Mouse (Mus musculus) heart, embryonic 12.5 days (tissue): ENCODE measurements around the gene Ahnak. TPM values are rescaled to one million over a fixed set of nuclear protein-coding genes. Genes with fewer than 3 reads are reported as not detected.
A peak's percentile ranks its signal among the peaks of the same experiment; 100 is the strongest.

ENCODE experiments used
- ATAC-seq: fragments of 200-750 bp; cut with Nextera tagmentation; 2 replicates; pipeline ENCODE4 v1.8.0; 2017; ENCODE audit warnings: moderate TSS enrichment, moderate library complexity; ENCODE audit not compliant: insufficient number of reproducible peaks, low FRiP score
- H3K27ac ChIP-seq: fragments of 300-500 bp; sonication (generic); 2 replicates; pipeline ENCODE4 v1.5.1; 2016; ENCODE audit warnings: mild to moderate bottlenecking, moderate library complexity; ENCODE audit not compliant: poor library complexity, severe bottlenecking
- H3K27me3 ChIP-seq: fragments of 300-500 bp; sonication (generic); replicated peaks from 2 replicates; pipeline ENCODE4 v1.6.1; 2016; ENCODE audit warnings: mild to moderate bottlenecking, moderate library complexity
- H3K36me3 ChIP-seq: fragments of 300-500 bp; sonication (generic); 2 replicates; pipeline ENCODE4 v1.6.1; 2016; ENCODE audit warnings: mild to moderate bottlenecking, moderate library complexity
- H3K4me1 ChIP-seq: fragments of 300-500 bp; sonication (generic); replicated peaks from 2 replicates; pipeline ENCODE4 v1.6.1; 2016; ENCODE audit warnings: mild to moderate bottlenecking
- H3K4me2 ChIP-seq: fragments of 300-500 bp; sonication (generic); 2 replicates; pipeline ENCODE4 v1.6.1; 2016; ENCODE audit warnings: mild to moderate bottlenecking, moderate library complexity
- H3K4me3 ChIP-seq: fragments of 300-500 bp; sonication (generic); 2 replicates; pipeline ENCODE4 v1.5.1; 2016; ENCODE audit warnings: mild to moderate bottlenecking
- H3K9ac ChIP-seq: fragments of 300-500 bp; sonication (generic); 2 replicates; pipeline ENCODE4 v1.6.1; 2016; ENCODE audit warnings: mild to moderate bottlenecking, moderate library complexity
- H3K9me3 ChIP-seq: fragments of 300-500 bp; sonication (generic); replicated peaks from 2 replicates; pipeline ENCODE4 v1.6.1; 2016; ENCODE audit warnings: mild to moderate bottlenecking, moderate library complexity
- WGBS: fragments of 180-500 bp; shearing (Covaris S2); methylation state at CpG from one replicate; pipeline ENCODE4 v1.1.7; 2016; 5-methylcytosine and 5-hydroxymethylcytosine counted together
- polyA plus RNA-seq: library from polyadenylated mRNA; unstranded; fragments of >200 nt; fragmentation: Nextera tagmentation; extraction: Ambion mirVana; gene quantifications from 2 replicates; pipeline ENCODE4 v1.2.1, GENCODE M21; 2016

Gene Ahnak
- polyA plus RNA-seq, 1 experiment from 2014 or later, result 27.1 TPM

GRCm38 (mm10) chr19:9071456-9072156 lies 82.5 kb downstream of the Ahnak start:
- peak overlapping the region; percentile 15; the same call in 1 of the 2 replicates for H3K4me2 ChIP-seq
- H3K9me3 ChIP-seq, result no peaks in the 10 kb centered on the region
- ATAC-seq, result peak; percentile 72
- H3K27me3 ChIP-seq, result no peaks in the 10 kb centered on the region
- no peaks in the 10 kb centered on the region for H3K36me3 ChIP-seq
- WGBS, result 40% methylated on average over 7 of the region's 7 CpGs
- H3K4me1 ChIP-seq, result peaks cover 40% of the 10 kb centered on the region
- peak overlapping the region; percentile 78 for H3K27ac ChIP-seq
- H3K9ac ChIP-seq, result no peak overlapping the region
- H3K4me3 ChIP-seq, result no peak overlapping the region

- no peak for ATAC-seq
- 32% methylated on average over 2 of the region's 2 CpGs for WGBS
- no peaks in the 10 kb centered on the region for H3K9me3 ChIP-seq
- H3K27ac ChIP-seq, result peak overlapping the region; percentile 78
- H3K4me3 ChIP-seq, result no peak overlapping the region
- no peak overlapping the region for H3K9ac ChIP-seq
- no peaks in the 10 kb centered on the region for H3K27me3 ChIP-seq
- H3K36me3 ChIP-seq, result no peaks in the 10 kb centered on the region
- H3K4me1 ChIP-seq, result peaks cover 40% of the 10 kb centered on the region
- H3K4me2 ChIP-seq, result no peak overlapping the region
Measured at GRCm38 (mm10) chr19:9072157-9072530, 83.1 kb downstream of the Ahnak start.

GRCm38 (mm10) chr19:9073776-9074411 lies 84.8 kb downstream of the Ahnak start:
- no peaks in the 10 kb centered on the region for H3K27me3 ChIP-seq
- peaks cover 40% of the 10 kb centered on the region for H3K4me1 ChIP-seq
- no peak overlapping the region for H3K4me2 ChIP-seq
- no peaks in the 10 kb centered on the region for H3K36me3 ChIP-seq
- H3K9ac ChIP-seq, result no peak overlapping the region; the same call in 1 of the 2 replicates
- 45% methylated on average over 12 of the region's 12 CpGs for WGBS
- ATAC-seq, result no peak
- H3K4me3 ChIP-seq, result no peak overlapping the region
- H3K27ac ChIP-seq, result no peak overlapping the region
- no peaks in the 10 kb centered on the region for H3K9me3 ChIP-seq

GRCm38 (mm10) chr19:9074424-9074823 lies 85.3 kb downstream of the Ahnak start:
- Histone ChIP-seq H3K27ac (peak overlapping the region; percentile 25; the same call in 1 of the 2 replicates), H3K9ac (no peak overlapping the region), H3K9me3 (no peaks in the 10 kb centered on the region), H3K4me1 (peaks cover 41% of the 10 kb centered on the region), H3K4me3 (no peak overlapping the region), H3K4me2 (no peak overlapping the region), H3K36me3 (no peaks in the 10 kb centered on the region), H3K27me3 (no peaks in the 10 kb centered on the region)
- 69% methylated on average over 4 of the region's 4 CpGs for WGBS
- ATAC-seq, result no peak

- no peak for ATAC-seq
- Histone ChIP-seq H3K9me3 (no peaks in the 10 kb centered on the region), H3K4me1 (peaks cover 37% of the 10 kb centered on the region), H3K4me2 (no peak overlapping the region), H3K36me3 (no peaks in the 10 kb centered on the region), H3K27me3 (no peaks in the 10 kb centered on the region), H3K9ac (no peak overlapping the region), H3K4me3 (no peak overlapping the region), H3K27ac (no peak overlapping the region)
- WGBS, result 71% methylated on average over 2 of the region's 2 CpGs
Measured at GRCm38 (mm10) chr19:9075558-9075957, 86.5 kb downstream of the Ahnak start.

- WGBS, result 89% methylated on average over 3 of the region's 3 CpGs
- H3K27me3 ChIP-seq, result no peaks in the 10 kb centered on the region
- H3K4me2 ChIP-seq, result no peak overlapping the region
- H3K9ac ChIP-seq, result no peak overlapping the region
- no peaks in the 10 kb centered on the region for H3K36me3 ChIP-seq
- no peaks in the 10 kb centered on the region for H3K9me3 ChIP-seq
- H3K4me1 ChIP-seq, result peaks cover 32% of the 10 kb centered on the region
- no peak for ATAC-seq
- no peak overlapping the region for H3K4me3 ChIP-seq
- no peak overlapping the region for H3K27ac ChIP-seq
Measured at GRCm38 (mm10) chr19:9076035-9076434, 87.0 kb downstream of the Ahnak start.

- Histone ChIP-seq H3K4me3 (no peak overlapping the region), H3K4me2 (no peak overlapping the region), H3K36me3 (no peaks in the 10 kb centered on the region), H3K4me1 (peaks cover 25% of the 10 kb centered on the region), H3K9me3 (no peaks in the 10 kb centered on the region), H3K27me3 (no peaks in the 10 kb centered on the region), H3K27ac (no peak overlapping the region), H3K9ac (no peak overlapping the region)
- WGBS, result 63% methylated on average over 4 of the region's 4 CpGs
- ATAC-seq, result no peak
Measured at GRCm38 (mm10) chr19:9076982-9077660, 88.0 kb downstream of the Ahnak start.

- H3K36me3 ChIP-seq, result no peaks in the 10 kb centered on the region
- ATAC-seq, result no peak
- H3K9me3 ChIP-seq, result no peaks in the 10 kb centered on the region
- H3K27me3 ChIP-seq, result no peaks in the 10 kb centered on the region
- H3K27ac ChIP-seq, result no peak overlapping the region
- no peak overlapping the region for H3K4me3 ChIP-seq
- H3K9ac ChIP-seq, result 0 out of 2 replicates have a peak overlapping the region, but pooled peaks have one; percentile 13
- peaks cover 24% of the 10 kb centered on the region for H3K4me1 ChIP-seq
- 19% methylated on average over 7 of the region's 7 CpGs for WGBS
- H3K4me2 ChIP-seq, result no peak overlapping the region
Measured at GRCm38 (mm10) chr19:9079916-9080315, 90.8 kb downstream of the Ahnak start.

GRCm38 (mm10) chr19:9081311-9082190 lies 92.5 kb downstream of the Ahnak start:
- H3K27me3 ChIP-seq, result no peaks in the 10 kb centered on the region
- peak overlapping the region; percentile 12; the same call in 1 of the 2 replicates for H3K9ac ChIP-seq
- peaks cover 24% of the 10 kb centered on the region for H3K4me1 ChIP-seq
- ATAC-seq, result no peak
- H3K36me3 ChIP-seq, result no peaks in the 10 kb centered on the region
- WGBS, result 86% methylated on average over 14 of the region's 14 CpGs
- H3K4me2 ChIP-seq, result peak overlapping the region; percentile 51; the same call in 1 of the 2 replicates
- 0 out of 2 replicates have a peak overlapping the region, but pooled peaks have one; percentile 18 for H3K4me3 ChIP-seq
- no peaks in the 10 kb centered on the region for H3K9me3 ChIP-seq
- H3K27ac ChIP-seq, result no peak overlapping the region

GRCm38 (mm10) chr19:9082191-9083009 lies 93.3 kb downstream of the Ahnak start:
- 18% methylated on average over 23 of the region's 23 CpGs for WGBS
- ATAC-seq, result peak; percentile 87
- Histone ChIP-seq H3K27ac (no peak overlapping the region), H3K4me3 (peak overlapping the region; percentile 18), H3K4me2 (peak overlapping the region; percentile 51), H3K9ac (peak overlapping the region; percentile 38; the same call in 1 of the 2 replicates), H3K36me3 (no peaks in the 10 kb centered on the region), H3K9me3 (no peaks in the 10 kb centered on the region), H3K4me1 (peaks cover 24% of the 10 kb centered on the region), H3K27me3 (no peaks in the 10 kb centered on the region)
